Mouse (Mus musculus): ENCODE measurements around the gene Gm5788. TPM values are rescaled to one million over a fixed set of nuclear protein-coding genes. Genes with fewer than 3 reads are reported as not detected.
A peak's percentile ranks its signal among the peaks of the same experiment; 100 is the strongest.
"Not testable (repeated sequence)": the region's sequence is repeated elsewhere in the genome, so short reads cannot be mapped to it uniquely, and the experiment has no call there.

Gene Gm5788
- total RNA-seq (2018; cell fraction: chromatin; rRNA removed): not detected
- not detected for total RNA-seq (2018; cell fraction: cytosol; rRNA removed)
- not detected for total RNA-seq (2018; cell fraction: nucleus; rRNA removed)
- polyA plus RNA-seq (2018): not detected in 3 replicates

GRCm38 (mm10) chr12:87494421-87494820 lies at the start of gene Gm5788:
Gene Gm5788 (plus strand): TSS chr12:87494721.
- H3K79me2 ChIP-seq (ENCODE audit: inconsistent target); H3K36me3 ChIP-seq (ENCODE audit: inconsistent target); H3K27ac ChIP-seq; H3K4me3 ChIP-seq (ENCODE audit: inconsistent target): not testable (repeated sequence)
- no CpG with 5 or more reads among the region's 3 CpGs for WGBS (ENCODE audit: missing documents)

GRCm38 (mm10) chr12:87449456-87449855 lies 45.1 kb upstream of the Gm5788 start:
- H3K36me3 ChIP-seq (ENCODE audit: inconsistent target): peaks cover 70% of the 10 kb centered on the region
- 87% methylated on average over 9 of the region's 9 CpGs for WGBS (ENCODE audit: missing documents)
- H3K27ac ChIP-seq: no peak overlapping the region
- peaks cover 46% of the 10 kb centered on the region for H3K79me2 ChIP-seq (ENCODE audit: inconsistent target)
- H3K4me3 ChIP-seq (ENCODE audit: inconsistent target): no peak overlapping the region

GRCm38 (mm10) chr12:87464678-87465297 lies 29.7 kb upstream of the Gm5788 start:
- Histone ChIP-seq H3K79me2 (ENCODE audit: inconsistent target) (peaks cover 67% of the 10 kb centered on the region), H3K4me3 (ENCODE audit: inconsistent target) (no peak overlapping the region), H3K27ac (no peak overlapping the region), H3K36me3 (ENCODE audit: inconsistent target) (peaks cover 76% of the 10 kb centered on the region)
- 96% methylated on average over 6 of the region's 6 CpGs for WGBS (ENCODE audit: missing documents)

GRCm38 (mm10) chr12:87470263-87471136 lies 24.0 kb upstream of the Gm5788 start:
- Histone ChIP-seq H3K36me3 (ENCODE audit: inconsistent target) (peaks cover 25% of the 10 kb centered on the region; the same call in 1 of the 2 replicates), H3K79me2 (ENCODE audit: inconsistent target) (peaks cover 62% of the 10 kb centered on the region), H3K4me3 (ENCODE audit: inconsistent target) (peak overlapping the region; percentile 79), H3K27ac (peak overlapping the region; percentile 67)
- 23% methylated on average over 7 of the region's 7 CpGs for WGBS (ENCODE audit: missing documents)

GRCm38 (mm10) chr12:87471421-87471963 lies 23.0 kb upstream of the Gm5788 start:
- Histone ChIP-seq H3K4me3 (ENCODE audit: inconsistent target) (peak overlapping the region; percentile 79), H3K27ac (peak overlapping the region; percentile 67), H3K79me2 (ENCODE audit: inconsistent target) (peaks cover 52% of the 10 kb centered on the region), H3K36me3 (ENCODE audit: inconsistent target) (peaks cover 23% of the 10 kb centered on the region; the same call in 1 of the 2 replicates)
- under 1% methylated on average over 17 of the region's 19 CpGs for WGBS (ENCODE audit: missing documents)

GRCm38 (mm10) chr12:87471964-87472786 lies 22.3 kb upstream of the Gm5788 start, which contains the start of gene Snw1:
Gene Snw1 (minus strand): TSS chr12:87472274.
- peak within 1 kb of the TSS; percentile 79 for H3K4me3 ChIP-seq (ENCODE audit: inconsistent target)
- WGBS (ENCODE audit: missing documents): 5% methylated on average over 40 of the region's 45 CpGs

GRCm38 (mm10) chr12:87474756-87475155 lies 19.8 kb upstream of the Gm5788 start:
- Histone ChIP-seq H3K36me3 (ENCODE audit: inconsistent target) (no peaks in the 10 kb centered on the region), H3K27ac (no peak overlapping the region), H3K79me2 (ENCODE audit: inconsistent target) (peaks cover 19% of the 10 kb centered on the region), H3K4me3 (ENCODE audit: inconsistent target) (no peak overlapping the region)
- WGBS (ENCODE audit: missing documents): 86% methylated on average over 3 of the region's 3 CpGs

More at GRCm38 (mm10) chr12:87471964-87472786, 22.3 kb upstream of the Gm5788 start, which contains the start of gene Snw1:
- Histone ChIP-seq H3K36me3 (ENCODE audit: inconsistent target) (peaks cover 16% of the 10 kb centered on the region; the same call in 1 of the 2 replicates), H3K79me2 (ENCODE audit: inconsistent target) (peaks cover 45% of the 10 kb centered on the region), H3K27ac (peak within 1 kb of the TSS; percentile 67)

- 93% methylated on average over 4 of the region's 5 CpGs for WGBS (ENCODE audit: missing documents)
- not testable (repeated sequence) for H3K79me2 ChIP-seq (ENCODE audit: inconsistent target); H3K4me3 ChIP-seq (ENCODE audit: inconsistent target); H3K27ac ChIP-seq; H3K36me3 ChIP-seq (ENCODE audit: inconsistent target)
Observed at GRCm38 (mm10) chr12:87482482-87482881, 12.0 kb upstream of the Gm5788 start.

- H3K27ac ChIP-seq; H3K36me3 ChIP-seq (ENCODE audit: inconsistent target); H3K79me2 ChIP-seq (ENCODE audit: inconsistent target); H3K4me3 ChIP-seq (ENCODE audit: inconsistent target): not testable (repeated sequence)
- WGBS (ENCODE audit: missing documents): 15% methylated on average over 2 of the region's 2 CpGs
Observed at GRCm38 (mm10) chr12:87488683-87489082, 5.8 kb upstream of the Gm5788 start.

- H3K79me2 ChIP-seq (ENCODE audit: inconsistent target); H3K36me3 ChIP-seq (ENCODE audit: inconsistent target); H3K27ac ChIP-seq; H3K4me3 ChIP-seq (ENCODE audit: inconsistent target): not testable (repeated sequence)
- 98% methylated on average over 4 of the region's 4 CpGs for WGBS (ENCODE audit: missing documents)
Observed at GRCm38 (mm10) chr12:87514016-87514415, 19.5 kb downstream of the Gm5788 start, which contains the start of gene Gm8300. Gene Gm8300 (plus strand): TSS chr12:87514316.

- H3K36me3 ChIP-seq (ENCODE audit: inconsistent target); H3K4me3 ChIP-seq (ENCODE audit: inconsistent target); H3K79me2 ChIP-seq (ENCODE audit: inconsistent target); H3K27ac ChIP-seq: not testable (repeated sequence)
- WGBS (ENCODE audit: missing documents): 33% methylated on average over 1 of the region's 3 CpGs
Observed at GRCm38 (mm10) chr12:87519616-87520015, 25.1 kb downstream of the Gm5788 start.

GRCm38 (mm10) chr12:87543927-87544326 lies 49.4 kb downstream of the Gm5788 start:
- WGBS (ENCODE audit: missing documents): 78% methylated on average over 3 of the region's 3 CpGs
- Histone ChIP-seq H3K36me3 (ENCODE audit: inconsistent target) (no peaks in the 10 kb centered on the region), H3K27ac (no peak overlapping the region), H3K79me2 (ENCODE audit: inconsistent target) (no peaks in the 10 kb centered on the region), H3K4me3 (ENCODE audit: inconsistent target) (no peak overlapping the region)

Measured in macrophage (primary cell).